Mouse (Mus musculus): Measurements from ENCODE around the gene Serinc4. TPM values are rescaled to one million over a fixed set of nuclear protein-coding genes. Genes with fewer than 3 reads are reported as not detected.
A peak's percentile ranks its signal among the peaks of the same experiment; 100 is the strongest.

The Serinc4 gene
- polyA plus RNA-seq, 1 experiment from 2014 or later: 0.19 TPM

DNA sequence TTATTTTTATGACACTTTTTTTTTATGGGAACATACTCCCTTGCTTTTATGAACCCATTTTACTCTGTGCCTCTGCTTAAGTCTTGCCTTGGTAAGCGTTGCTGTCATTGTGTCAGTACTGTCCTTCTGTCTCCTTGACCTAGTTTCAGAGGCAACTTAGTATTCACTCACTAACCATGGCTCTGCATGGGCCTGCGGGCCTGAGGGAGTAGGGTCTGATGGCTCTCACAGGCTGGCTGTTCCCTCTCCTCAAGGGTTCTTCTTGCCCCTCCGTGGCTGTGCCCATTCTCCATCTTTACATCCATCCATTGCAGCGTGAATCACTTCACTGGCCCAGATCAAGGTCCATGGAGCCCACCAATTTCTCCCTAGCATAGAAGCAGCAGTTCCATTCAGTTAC lies 10.1 kb downstream of the Serinc4 start:
- Histone ChIP-seq H3K27ac (no peak overlapping the region), H3K4me1 (replicated peaks) (peaks cover 33% of the 10 kb centered on the region), H3K27me3 (0 out of 2 replicates have a peak, but pooled peaks cover under 1% of the 10 kb centered on the region), H3K4me2 (no peak overlapping the region), H3K9me3 (replicated peaks) (no peaks in the 10 kb centered on the region), H3K4me3 (no peak overlapping the region), H3K36me3 (peaks cover under 1% of the 10 kb centered on the region), H3K9ac (no peak overlapping the region)
- WGBS: 75% methylated on average over 4 of the region's 4 CpGs
- ATAC-seq (replicated peaks; ENCODE audit: insufficient number of reproducible peaks, insufficient read depth, low FRiP score, low read depth): no peak

DNA sequence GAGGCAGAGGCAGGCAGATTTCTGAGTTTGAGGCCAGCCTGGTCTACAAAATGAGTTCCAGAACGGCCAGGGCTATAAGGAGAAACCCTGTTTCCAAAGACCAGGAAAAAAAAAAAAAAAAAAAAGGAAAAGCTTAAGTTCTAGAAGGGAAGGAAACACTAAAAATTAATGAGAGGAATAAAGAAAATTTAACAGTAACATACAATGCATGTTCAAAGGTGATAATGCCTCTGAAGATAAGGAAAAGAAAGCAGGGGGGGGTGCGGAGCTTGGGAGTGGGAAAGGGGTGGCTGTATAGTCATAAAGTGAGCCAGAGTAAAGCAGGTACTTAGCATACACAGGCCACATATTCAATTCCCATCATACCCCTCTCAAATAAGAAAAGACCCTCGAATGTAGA lies 11.5 kb downstream of the Serinc4 start:
- Histone ChIP-seq H3K4me2 (no peak overlapping the region), H3K27ac (no peak overlapping the region), H3K9ac (no peak overlapping the region), H3K4me1 (replicated peaks) (peaks cover 21% of the 10 kb centered on the region), H3K27me3 (0 out of 2 replicates have a peak, but pooled peaks cover 4% of the 10 kb centered on the region), H3K36me3 (no peaks in the 10 kb centered on the region), H3K4me3 (no peak overlapping the region), H3K9me3 (replicated peaks) (no peaks in the 10 kb centered on the region)
- WGBS: 82% methylated on average over 3 of the region's 3 CpGs
- no peak for ATAC-seq (replicated peaks; ENCODE audit: insufficient number of reproducible peaks, insufficient read depth, low FRiP score, low read depth)

DNA sequence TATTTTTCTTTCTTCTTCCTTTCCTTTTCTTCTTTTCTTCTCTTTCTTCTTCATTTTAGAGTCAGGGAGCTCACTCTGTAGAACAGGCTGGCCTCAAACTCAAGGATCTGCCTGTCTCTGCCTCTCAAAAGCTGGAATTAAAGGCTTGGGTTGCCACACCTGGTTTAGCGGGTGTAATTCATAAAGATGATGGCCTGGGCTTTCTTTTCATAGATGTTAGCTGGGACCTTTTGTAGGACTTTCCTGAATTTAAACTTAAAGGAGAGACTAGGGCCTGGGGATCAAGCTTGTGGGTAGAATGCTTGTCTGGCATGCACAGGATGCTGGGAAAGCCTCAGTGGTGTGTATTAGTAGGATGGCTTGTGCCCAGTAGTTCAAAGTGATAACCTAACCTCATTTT lies 12.4 kb downstream of the Serinc4 start, which contains the start of gene Ell3:
Gene Ell3, minus strand, starts transcription at position 101 of the 400 bp plus-strand sequence.
- Histone ChIP-seq H3K4me2 (peak within 1 kb of the TSS; percentile 87), H3K4me1 (replicated peaks) (peaks cover 21% of the 10 kb centered on the region), H3K36me3 (peaks cover 4% of the 10 kb centered on the region), H3K27ac (no peak within 1 kb of the TSS), H3K4me3 (peak within 1 kb of the TSS; percentile 53), H3K27me3 (0 out of 2 replicates have a peak, but pooled peaks cover 4% of the 10 kb centered on the region), H3K9me3 (replicated peaks) (no peaks in the 10 kb centered on the region), H3K9ac (peak within 1 kb of the TSS; percentile 57; the same call in 1 of the 2 replicates)
- WGBS: 88% methylated on average over 1 of the region's 1 CpGs
- ATAC-seq (replicated peaks; ENCODE audit: insufficient number of reproducible peaks, insufficient read depth, low FRiP score, low read depth): no peak

DNA sequence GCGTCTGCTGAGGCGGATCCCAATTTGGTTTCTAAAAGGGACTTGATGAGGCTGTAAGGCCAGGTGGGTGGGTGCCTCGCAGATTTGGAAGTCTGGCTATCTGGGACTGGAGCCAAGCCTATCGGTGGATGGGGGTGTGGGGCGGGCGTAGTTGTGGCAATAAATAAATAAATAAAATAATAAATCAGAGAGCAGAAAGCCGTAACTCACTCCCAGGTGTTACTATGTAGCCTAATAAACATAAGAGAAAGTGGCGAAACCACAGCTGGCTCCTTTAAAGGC lies 13.6 kb downstream of the Serinc4 start:
- no peak for ATAC-seq (replicated peaks; ENCODE audit: insufficient number of reproducible peaks, insufficient read depth, low FRiP score, low read depth)
- WGBS: 12% methylated on average over 8 of the region's 8 CpGs
- peak overlapping the region; percentile 57 for H3K9ac ChIP-seq
- H3K4me2 ChIP-seq: peak overlapping the region; percentile 87
- H3K27me3 ChIP-seq: 0 out of 2 replicates have a peak, but pooled peaks cover 4% of the 10 kb centered on the region
- H3K36me3 ChIP-seq: peaks cover 14% of the 10 kb centered on the region
- peaks cover 20% of the 10 kb centered on the region for H3K4me1 ChIP-seq (replicated peaks)
- H3K4me3 ChIP-seq: peak overlapping the region; percentile 53
- H3K9me3 ChIP-seq (replicated peaks): no peaks in the 10 kb centered on the region
- H3K27ac ChIP-seq: no peak overlapping the region

DNA sequence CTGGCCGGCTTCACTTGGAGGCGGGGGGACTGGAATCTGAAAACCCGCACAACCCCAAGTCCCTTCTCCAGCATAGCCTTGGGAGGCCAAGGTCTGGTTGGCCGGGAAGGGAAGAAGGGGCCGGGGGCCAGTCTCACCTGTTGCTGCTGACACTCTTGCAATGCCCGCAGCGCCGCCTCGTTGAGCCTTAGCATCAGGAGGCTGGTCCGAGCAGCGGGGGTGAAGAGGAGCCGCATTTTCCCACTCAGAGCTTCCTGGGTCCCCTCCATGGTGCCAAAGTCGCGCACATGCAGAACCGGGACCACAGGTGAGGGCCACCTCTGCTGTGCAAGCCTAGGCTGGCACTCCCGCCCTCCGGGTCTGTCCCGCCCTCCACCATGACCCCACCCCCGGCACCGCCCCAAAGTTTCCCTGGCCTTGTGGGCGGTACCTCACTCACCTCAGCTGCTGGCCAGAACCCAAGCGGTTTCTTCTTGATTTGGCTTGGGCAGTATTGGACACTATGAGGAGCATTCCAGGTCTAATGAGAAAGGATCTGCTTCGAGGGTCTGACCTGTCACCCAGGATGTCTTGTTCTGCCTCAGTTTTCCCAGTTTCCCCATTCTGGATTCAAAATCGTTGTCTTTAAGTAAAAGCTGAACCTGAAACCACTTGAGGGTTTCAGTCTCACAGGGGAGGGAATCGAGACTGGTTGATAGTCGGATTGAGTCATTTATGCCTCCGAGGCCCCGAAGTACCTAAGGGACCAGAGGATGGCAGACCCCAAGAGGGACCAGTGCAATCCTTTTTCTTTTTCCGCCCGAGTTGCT lies 14.1 kb downstream of the Serinc4 start:
- peak; percentile 71 for ATAC-seq (replicated peaks; ENCODE audit: insufficient number of reproducible peaks, insufficient read depth, low FRiP score, low read depth)
- H3K36me3 ChIP-seq: peaks cover 20% of the 10 kb centered on the region

DNA sequence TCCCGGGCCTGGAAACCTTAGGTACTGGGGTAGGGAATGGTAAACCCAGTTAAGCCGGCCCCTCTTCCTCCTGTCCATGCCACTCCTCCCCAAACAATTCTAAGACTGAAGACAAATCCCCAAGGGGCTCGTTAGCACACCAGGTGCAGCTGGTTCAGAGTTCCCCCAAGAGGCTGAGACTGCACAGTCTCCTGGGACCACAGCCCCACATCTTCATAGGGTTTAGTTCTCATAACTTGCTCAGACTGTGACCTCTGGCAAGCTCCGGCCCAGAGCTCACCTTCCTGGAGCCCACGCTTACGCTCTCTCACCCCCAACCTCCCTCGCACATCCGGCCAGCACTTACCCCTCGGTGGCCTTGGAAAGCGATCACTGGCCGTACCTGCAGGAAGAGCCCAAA lies 14.8 kb downstream of the Serinc4 start:
- H3K27me3 ChIP-seq: 0 out of 2 replicates have a peak, but pooled peaks cover 4% of the 10 kb centered on the region
- peaks cover 26% of the 10 kb centered on the region for H3K36me3 ChIP-seq
- no peak overlapping the region for H3K27ac ChIP-seq
- H3K9ac ChIP-seq: peak overlapping the region; percentile 57
- H3K4me1 ChIP-seq (replicated peaks): peaks cover 16% of the 10 kb centered on the region
- peak overlapping the region; percentile 87 for H3K4me2 ChIP-seq
- peak overlapping the region; percentile 53 for H3K4me3 ChIP-seq
- H3K9me3 ChIP-seq (replicated peaks): no peaks in the 10 kb centered on the region
- WGBS: 6% methylated on average over 11 of the region's 11 CpGs
- ATAC-seq (replicated peaks; ENCODE audit: insufficient number of reproducible peaks, insufficient read depth, low FRiP score, low read depth): no peak

More for the DNA sequence above, 14.1 kb downstream of the Serinc4 start:
- Histone ChIP-seq H3K9ac (peak overlapping the region; percentile 57), H3K4me3 (peak overlapping the region; percentile 53), H3K4me2 (peak overlapping the region; percentile 87), H3K9me3 (replicated peaks) (no peaks in the 10 kb centered on the region), H3K27ac (no peak overlapping the region), H3K4me1 (replicated peaks) (peaks cover 16% of the 10 kb centered on the region), H3K27me3 (0 out of 2 replicates have a peak, but pooled peaks cover 4% of the 10 kb centered on the region)
- 2% methylated on average over 29 of the region's 30 CpGs for WGBS

DNA sequence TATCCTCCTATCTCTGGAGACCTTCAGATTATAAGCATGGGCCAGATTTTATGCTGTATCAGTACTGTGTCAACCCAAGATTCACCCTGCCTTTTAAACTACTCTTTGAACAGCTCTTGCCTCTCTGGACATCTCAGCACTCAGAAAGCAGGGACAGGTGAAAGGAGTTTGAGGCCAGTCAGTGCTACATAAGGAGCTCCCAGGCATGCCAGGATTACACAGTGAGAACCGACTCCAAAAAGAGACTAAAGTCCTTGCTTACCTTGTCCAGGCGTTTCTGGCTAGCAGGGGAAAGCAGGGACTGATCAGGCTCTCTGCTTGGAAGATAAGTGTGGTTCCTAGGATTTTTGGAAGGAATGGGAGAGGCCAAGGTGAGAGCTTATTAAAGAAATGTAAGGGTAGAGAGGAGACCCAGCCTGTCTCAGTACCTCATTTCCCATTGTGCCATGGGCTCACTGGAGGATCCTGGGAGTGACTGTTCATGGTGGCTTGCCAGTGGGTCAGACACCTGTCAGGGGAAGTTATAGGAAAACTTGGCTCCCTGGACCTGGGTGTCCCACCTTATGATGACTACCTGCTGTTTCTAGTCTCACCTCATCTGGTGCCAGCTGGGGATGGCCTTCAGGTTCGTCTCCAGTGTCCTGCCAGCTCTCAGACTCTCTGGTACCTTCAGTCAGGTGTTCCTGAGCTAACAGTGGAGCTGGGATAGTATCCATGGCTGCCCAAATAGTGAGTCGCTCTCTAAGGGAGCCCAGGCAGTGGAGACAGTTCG lies 15.6 kb downstream of the Serinc4 start:
- H3K4me1 ChIP-seq (replicated peaks): peaks cover 16% of the 10 kb centered on the region
- 50% methylated on average over 5 of the region's 5 CpGs for WGBS
- 0 out of 2 replicates have a peak overlapping the region, but pooled peaks have one; percentile 87 for H3K4me2 ChIP-seq
- peaks cover 33% of the 10 kb centered on the region for H3K36me3 ChIP-seq
- no peak for ATAC-seq (replicated peaks; ENCODE audit: insufficient number of reproducible peaks, insufficient read depth, low FRiP score, low read depth)
- H3K27ac ChIP-seq: no peak overlapping the region
- H3K9me3 ChIP-seq (replicated peaks): no peaks in the 10 kb centered on the region
- no peak overlapping the region for H3K9ac ChIP-seq
- H3K27me3 ChIP-seq: 0 out of 2 replicates have a peak, but pooled peaks cover 4% of the 10 kb centered on the region
- no peak overlapping the region for H3K4me3 ChIP-seq

DNA sequence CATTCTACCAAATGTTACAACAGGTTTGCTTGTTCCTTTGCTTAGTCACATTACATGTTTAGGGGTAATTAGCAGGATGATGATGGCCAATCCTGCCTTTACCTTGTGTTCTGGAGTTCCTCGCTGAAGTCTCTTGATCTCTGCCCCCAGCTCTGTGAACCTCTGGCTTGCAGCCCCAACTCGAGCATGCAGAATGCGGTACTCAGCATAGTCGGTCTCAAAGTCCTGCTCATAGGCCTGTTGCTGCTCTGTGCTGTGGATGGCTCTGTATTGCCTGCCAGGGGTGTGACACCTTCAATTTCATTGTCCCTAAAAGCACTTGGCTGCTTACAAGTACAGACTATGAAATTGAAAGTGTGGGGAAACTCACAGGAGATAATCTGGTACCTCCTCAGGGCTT lies 16.8 kb downstream of the Serinc4 start:
- H3K9ac ChIP-seq: no peak overlapping the region
- H3K9me3 ChIP-seq (replicated peaks): no peaks in the 10 kb centered on the region
- peaks cover 45% of the 10 kb centered on the region for H3K36me3 ChIP-seq
- no peak overlapping the region for H3K4me3 ChIP-seq
- H3K27me3 ChIP-seq: 0 out of 2 replicates have a peak, but pooled peaks cover 4% of the 10 kb centered on the region
- H3K4me2 ChIP-seq: no peak overlapping the region
- peaks cover 16% of the 10 kb centered on the region for H3K4me1 ChIP-seq (replicated peaks)
- WGBS: 64% methylated on average over 4 of the region's 4 CpGs
- no peak for ATAC-seq (replicated peaks; ENCODE audit: insufficient number of reproducible peaks, insufficient read depth, low FRiP score, low read depth)
- H3K27ac ChIP-seq: no peak overlapping the region

DNA sequence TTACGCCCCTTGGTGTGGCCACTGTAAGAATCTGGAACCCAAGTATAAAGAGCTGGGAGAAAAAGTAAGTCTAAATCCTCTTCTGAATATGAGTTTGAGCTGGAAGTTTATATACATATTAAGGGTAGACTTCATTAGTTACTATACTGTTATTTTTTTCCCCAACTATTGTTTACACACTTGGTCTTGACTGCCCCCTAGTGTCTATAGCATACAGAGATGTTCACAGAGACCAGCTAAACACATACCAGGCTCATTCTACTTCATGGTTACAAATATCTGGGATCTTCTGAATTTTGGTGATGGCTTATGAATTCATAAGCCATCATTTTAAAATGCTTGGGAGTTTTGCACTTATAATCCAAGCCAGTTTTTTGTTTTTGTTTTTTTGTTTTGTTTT lies 21.7 kb downstream of the Serinc4 start:
- no peaks in the 10 kb centered on the region for H3K27me3 ChIP-seq
- no peak overlapping the region for H3K4me2 ChIP-seq
- peaks cover 92% of the 10 kb centered on the region for H3K36me3 ChIP-seq
- H3K9ac ChIP-seq: no peak overlapping the region
- H3K27ac ChIP-seq: no peak overlapping the region
- 92% methylated on average over 1 of the region's 1 CpGs for WGBS
- no peaks in the 10 kb centered on the region for H3K9me3 ChIP-seq (replicated peaks)
- no peak for ATAC-seq (replicated peaks; ENCODE audit: insufficient number of reproducible peaks, insufficient read depth, low FRiP score, low read depth)
- no peak overlapping the region for H3K4me3 ChIP-seq
- no peaks in the 10 kb centered on the region for H3K4me1 ChIP-seq (replicated peaks)

DNA sequence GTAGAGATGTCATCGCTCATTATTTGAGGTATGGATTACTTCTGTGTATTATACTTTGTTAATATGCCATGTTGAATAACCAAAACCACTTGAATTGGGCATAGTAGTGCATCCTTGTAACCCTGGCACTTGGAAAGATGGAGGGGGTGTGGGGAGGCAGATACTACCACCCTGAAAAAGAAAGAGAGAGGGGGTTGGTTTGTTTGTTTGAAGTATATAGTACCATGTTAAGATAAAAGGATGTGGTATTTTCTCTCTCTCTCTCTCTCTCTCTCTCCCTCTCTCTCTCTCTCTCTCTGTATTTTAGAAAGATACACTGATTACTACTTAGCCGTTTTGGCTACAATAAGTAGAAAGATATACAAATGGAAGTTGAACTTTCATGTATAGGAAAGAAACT lies 30.7 kb downstream of the Serinc4 start:
- no peak for ATAC-seq (replicated peaks; ENCODE audit: insufficient number of reproducible peaks, insufficient read depth, low FRiP score, low read depth)
- no peak overlapping the region for H3K4me2 ChIP-seq
- H3K27ac ChIP-seq: no peak overlapping the region
- H3K4me1 ChIP-seq (replicated peaks): no peaks in the 10 kb centered on the region
- H3K27me3 ChIP-seq: no peaks in the 10 kb centered on the region
- whole genome bisulfite sequencing: 91% methylated on average over 2 of the region's 2 CpGs
- H3K4me3 ChIP-seq: no peak overlapping the region
- H3K36me3 ChIP-seq: peaks cover 89% of the 10 kb centered on the region
- H3K9ac ChIP-seq: no peak overlapping the region
- no peaks in the 10 kb centered on the region for H3K9me3 ChIP-seq (replicated peaks)

DNA sequence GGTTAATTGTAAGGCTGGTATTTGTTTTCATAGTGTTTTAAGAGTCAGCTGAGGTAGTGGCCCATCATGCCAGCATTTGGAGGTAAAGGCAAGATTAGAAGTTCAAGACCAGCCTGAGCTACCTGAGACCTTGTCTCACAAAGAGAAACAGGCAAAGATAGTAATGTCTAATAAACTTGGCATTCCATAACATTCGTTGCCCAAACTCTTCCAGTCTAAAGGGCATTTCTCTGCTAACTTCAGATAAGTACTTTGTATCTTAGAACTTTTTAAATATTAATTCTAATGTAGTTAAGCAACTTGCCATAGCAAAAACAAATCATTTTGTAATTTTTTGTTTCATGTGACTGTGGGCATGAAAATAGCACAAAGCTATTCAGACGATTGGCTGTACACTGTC lies 33.4 kb downstream of the Serinc4 start:
- H3K27ac ChIP-seq: no peak overlapping the region
- H3K36me3 ChIP-seq: peaks cover 77% of the 10 kb centered on the region
- H3K4me1 ChIP-seq (replicated peaks): 0 out of 2 replicates have a peak, but pooled peaks cover 2% of the 10 kb centered on the region
- H3K4me2 ChIP-seq: no peak overlapping the region
- WGBS: 86% methylated on average over 2 of the region's 2 CpGs
- H3K9ac ChIP-seq: no peak overlapping the region
- H3K27me3 ChIP-seq: no peaks in the 10 kb centered on the region
- no peak for ATAC-seq (replicated peaks; ENCODE audit: insufficient number of reproducible peaks, insufficient read depth, low FRiP score, low read depth)
- H3K9me3 ChIP-seq (replicated peaks): no peaks in the 10 kb centered on the region
- no peak overlapping the region for H3K4me3 ChIP-seq
